Mouse (Mus musculus) ES-Bruce4 (cell line): ENCODE results near the gene Trrap.
A peak's percentile ranks its signal among the peaks of the same experiment; 100 is the strongest.

Source experiments
- CTCF ChIP-seq: IDR thresholded peaks from one replicate; pipeline ENCODE4 v1.8.1; 2011; ENCODE audit warnings: low read depth, low read length
- POLR2A ChIP-seq: IDR thresholded peaks from one replicate; pipeline ENCODE4 v1.8.1; 2011; ENCODE audit warnings: low read length; ENCODE audit not compliant: insufficient read depth

GRCm38 (mm10) chr5:144875892-144876291, 108.4 kb downstream of the Trrap start:
- TF ChIP-seq POLR2A = no peak
- peak; percentile 97 for TF ChIP-seq CTCF
